Mouse (Mus musculus): ENCODE data around the gene Zfp324.
"Not testable (repeated sequence)": the region's sequence is repeated elsewhere in the genome, so short reads cannot be mapped to it uniquely, and the experiment has no call there.

The Zfp324 gene

DNA sequence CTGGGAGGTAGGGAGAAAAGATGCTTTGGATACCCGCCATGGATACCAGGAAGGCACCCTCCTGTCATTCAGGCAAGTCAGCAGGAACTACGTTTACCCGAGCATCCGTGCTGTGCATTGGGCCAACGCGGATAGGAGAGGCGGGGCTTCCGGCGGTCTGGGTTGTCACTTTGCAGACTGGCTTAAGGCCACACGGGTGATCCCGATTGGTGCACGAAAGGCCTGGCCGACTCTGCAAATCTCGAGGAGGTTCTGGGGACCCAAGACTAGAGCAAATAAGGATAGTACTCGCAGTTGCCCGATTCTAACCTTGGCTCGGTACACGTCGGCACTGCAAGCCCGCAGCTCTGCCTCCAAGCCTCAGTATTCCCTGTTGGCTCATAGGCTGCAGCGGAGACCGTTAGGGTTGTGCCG lies at the start of gene Zfp324:
Zfp324 (plus strand) TSS at position 161 of the 414 bp plus-strand sequence.
- peak; percentile 94 to 95 for DNase-seq (ENCODE audit: low spot score in 2 of 2)

DNA sequence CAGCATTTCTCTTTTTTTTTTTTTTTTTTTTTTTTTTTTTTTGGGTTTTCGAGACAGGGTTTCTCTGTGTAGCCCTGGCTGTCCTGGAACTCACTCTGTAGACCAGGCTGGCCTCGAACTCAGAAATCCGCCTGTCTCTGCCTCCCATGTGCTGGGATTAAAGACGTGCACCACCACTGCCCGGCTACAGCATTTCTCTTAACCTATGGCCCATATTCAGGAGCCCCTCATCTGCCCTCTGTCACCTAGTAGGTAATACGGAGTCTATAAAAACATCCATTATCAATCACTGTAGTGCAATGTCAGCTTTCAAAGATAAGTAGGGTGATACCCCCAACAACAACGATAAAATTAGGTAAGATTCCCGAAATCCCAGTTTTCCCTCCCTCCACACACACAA lies 45.1 kb upstream of the Zfp324 start:
- not testable (repeated sequence) for DNase-seq (ENCODE audit: low spot score in 2 of 2)

DNA sequence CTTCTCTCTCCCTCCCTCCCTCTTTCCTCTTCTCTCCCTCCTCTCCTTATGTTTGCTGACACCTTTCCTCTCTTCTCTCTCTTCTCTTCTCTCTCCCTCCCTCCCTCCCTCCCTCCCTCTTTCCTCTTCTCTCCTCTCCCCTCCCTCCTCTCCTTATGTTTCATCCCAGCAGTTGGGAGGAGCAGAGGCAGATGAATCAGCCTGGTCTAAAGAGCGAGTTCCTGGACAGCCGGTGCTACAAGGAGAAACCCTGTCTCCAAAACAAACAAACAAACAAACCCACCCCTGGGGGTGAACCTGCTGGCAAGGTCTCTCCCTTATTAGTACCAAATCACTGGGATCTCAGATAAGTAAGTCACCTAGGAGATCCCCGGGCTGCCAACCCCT lies 44.3 kb upstream of the Zfp324 start:
- no peak for DNase-seq (ENCODE audit: low spot score in 2 of 2)

DNA sequence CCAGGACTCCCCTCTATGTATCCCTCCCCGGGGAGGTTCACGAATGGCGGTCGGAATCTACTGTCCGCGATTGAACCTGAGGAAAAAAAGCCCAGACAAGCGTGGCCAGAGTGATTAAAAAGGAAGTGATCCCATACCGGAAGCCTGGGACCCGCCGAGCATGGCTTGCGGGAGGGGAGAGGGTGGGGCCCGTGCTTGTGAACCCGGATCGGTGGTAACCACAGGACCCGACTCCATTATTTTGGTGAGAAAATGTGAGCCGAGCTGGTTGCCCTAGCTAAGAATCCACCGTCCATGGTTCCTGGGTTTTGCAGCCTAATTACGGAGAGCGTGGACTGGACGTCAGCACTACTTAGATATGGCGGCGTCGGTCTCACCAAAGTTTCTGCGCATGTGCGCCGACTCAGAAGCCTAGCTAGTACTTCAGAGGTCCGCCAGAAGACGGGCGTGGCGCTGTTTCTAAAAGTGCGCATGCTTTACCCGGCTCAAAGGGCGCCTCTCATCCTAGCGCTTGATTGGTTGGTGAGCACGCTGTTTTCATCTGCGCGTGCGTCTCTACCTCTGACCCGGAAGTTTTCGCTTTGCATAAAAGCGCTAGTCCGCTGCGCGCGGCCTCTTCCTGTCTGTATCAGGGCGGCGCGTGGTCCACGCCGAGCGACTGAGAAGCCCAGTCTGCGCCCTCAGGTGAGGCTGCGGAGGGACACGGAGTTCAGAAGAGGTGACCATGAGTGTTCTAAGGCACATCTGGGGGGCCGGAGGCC lies 43.8 kb upstream of the Zfp324 start, which contains the start of gene Rps5:
Rps5 (plus strand) TSS at position 586 of the 761 bp plus-strand sequence.
- DNase-seq (ENCODE audit: low spot score in 2 of 2) = peak; percentile 99

DNA sequence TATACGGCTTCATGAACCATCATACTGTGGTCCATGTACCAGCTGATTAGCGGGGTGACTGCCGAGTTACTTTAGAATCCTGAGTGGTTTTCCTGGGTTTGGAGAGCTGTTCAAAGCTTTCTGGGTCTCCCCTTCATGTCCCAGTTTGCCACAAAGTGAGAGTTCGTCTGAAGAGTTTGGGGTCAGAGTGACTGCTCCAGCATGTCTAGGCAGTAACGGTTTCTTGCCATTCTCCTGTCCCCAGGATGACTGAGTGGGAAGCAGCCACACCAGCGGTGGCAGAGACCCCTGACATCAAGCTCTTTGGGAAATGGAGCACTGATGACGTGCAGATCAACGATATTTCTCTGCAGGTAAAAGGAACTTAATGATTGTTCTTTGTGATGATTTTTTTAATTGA lies 42.9 kb upstream of the Zfp324 start:
- DNase-seq (ENCODE audit: low spot score in 2 of 2) = no peak

DNA sequence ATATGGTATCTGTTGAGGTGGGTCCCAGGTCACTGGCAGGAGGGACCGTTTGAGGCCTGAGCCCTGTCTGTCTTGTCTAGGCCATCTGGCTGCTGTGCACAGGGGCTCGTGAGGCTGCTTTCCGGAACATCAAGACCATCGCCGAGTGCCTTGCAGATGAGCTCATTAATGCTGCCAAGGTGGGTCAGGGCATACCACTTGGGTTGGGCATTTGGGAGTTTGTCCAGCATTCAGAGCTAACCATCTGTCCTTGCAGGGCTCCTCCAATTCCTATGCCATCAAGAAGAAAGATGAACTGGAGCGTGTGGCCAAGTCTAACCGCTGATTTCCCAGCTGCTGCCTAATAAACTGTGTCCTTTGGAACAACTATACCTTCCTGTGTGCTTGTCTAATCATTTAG lies 39.3 kb upstream of the Zfp324 start:
- DNase-seq (ENCODE audit: low spot score in 2 of 2) = no peak

DNA sequence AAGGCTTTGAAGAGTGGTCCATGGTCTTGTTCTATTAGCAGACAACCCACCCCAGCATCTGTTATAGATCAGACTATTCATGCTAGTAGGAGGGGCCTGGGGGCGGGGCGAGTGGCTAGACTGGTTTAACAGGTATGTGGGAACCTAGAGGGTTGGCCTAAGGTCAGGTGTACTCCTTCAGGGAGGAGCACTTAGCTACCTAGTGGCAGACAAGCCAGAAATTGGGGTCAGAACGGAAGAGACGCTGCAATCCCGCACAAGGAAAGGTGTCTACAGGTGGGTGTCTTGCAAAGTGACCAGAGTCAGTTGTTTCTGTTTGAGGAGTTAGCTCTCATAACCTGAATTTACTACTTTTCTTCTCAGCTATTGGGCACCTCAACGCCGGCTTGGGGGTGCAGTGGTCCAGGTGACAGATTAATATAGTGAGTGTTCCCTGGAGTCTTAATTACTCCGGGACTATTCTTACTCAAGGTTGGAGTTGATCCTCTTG lies 38.4 kb upstream of the Zfp324 start, which contains the start of gene Rnf225:
Rnf225 (plus strand) TSS at position 226 of the 490 bp plus-strand sequence.
- no peak for DNase-seq (ENCODE audit: low spot score in 2 of 2)

DNA sequence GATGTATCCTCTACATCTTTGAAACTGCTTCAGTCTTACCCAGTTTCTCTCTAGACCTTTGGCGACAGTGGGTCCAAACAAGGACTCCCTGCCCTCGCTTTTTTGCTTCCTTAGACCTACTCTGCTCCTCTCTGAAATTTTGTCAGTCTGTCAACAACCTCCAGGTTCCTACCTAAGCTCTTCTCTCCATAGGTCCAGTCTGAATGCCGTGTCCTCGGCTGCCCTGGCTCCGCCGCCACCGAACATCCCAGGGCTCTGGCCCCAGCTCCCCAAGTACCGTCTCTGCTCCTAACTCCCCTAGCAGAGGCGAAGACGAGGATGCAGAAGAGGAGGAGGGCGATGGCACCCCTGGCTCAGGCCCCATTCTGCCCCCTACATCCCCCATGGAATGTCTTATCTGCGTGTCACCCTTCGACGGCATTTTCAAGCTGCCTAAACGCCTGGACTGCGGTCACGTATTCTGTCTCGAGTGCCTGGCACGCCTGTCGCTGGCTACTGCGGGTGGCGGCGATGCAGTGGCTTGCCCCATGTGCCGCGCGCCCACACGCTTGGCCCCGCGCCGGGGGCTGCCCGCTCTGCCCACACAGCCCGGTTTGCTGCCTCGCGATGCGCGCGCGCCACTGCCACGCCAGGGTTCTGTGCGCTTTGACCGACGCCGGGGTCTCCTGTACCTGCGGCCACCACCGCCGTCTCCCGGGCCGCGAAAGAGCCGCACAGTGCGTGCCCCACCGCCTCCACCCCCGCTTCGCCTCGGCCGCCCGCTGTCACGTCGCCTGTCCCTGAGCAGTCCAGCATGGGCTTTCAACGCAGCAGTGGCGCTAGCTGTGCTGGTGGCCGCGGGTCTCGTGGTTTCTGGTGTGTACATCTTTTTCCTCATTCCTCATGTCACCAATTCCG lies 37.7 kb upstream of the Zfp324 start:
- DNase-seq (ENCODE audit: low spot score in 2 of 2) = peak in 1 of 2 experiments; percentile 26

DNA sequence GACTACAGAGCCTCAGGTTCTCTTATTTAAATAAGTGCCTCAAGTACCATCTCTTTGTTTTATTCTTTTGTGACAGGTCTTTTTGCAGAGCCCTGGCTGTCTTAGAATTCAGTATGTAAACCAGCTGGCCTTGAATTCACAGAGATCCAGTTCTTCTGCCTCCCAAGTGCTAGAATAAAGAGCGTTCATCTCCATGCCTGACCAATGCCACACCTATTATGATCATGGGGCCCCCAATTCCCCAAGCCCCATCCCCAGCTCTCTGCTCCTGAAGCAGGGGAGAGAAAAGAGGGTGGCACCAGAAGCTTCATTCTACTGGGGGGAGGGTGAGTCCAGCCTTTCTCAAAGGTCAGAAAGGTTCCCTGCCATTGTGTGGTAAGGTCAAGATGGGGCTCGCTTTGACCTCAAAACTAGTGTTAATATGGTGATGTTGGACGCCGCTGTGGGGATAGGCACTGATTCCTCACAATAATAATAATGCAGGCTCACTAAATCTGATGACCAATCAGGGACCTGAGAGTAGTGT lies 32.0 kb upstream of the Zfp324 start:
- DNase-seq (ENCODE audit: low spot score in 2 of 2) = no peak

DNA sequence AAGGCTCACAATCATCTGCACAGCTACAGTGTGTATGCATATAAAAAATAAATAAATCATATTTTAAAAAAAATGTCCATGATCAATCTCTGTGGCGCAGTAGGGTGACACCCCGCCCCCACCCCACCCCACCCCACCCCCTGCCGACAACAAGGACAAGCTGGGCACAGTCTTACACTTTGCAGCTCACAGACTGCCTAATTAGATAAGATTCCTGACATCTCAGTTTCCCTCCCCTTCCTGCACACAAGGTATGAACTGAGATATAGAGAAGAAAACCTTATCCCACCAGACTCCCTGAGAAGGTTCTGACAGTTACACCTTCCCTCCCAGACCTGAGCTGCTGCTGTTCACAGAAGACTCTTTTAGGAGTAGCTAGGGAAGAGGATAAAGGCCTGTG lies 30.8 kb upstream of the Zfp324 start:
- no peak for DNase-seq (ENCODE audit: low spot score in 2 of 2)

DNA sequence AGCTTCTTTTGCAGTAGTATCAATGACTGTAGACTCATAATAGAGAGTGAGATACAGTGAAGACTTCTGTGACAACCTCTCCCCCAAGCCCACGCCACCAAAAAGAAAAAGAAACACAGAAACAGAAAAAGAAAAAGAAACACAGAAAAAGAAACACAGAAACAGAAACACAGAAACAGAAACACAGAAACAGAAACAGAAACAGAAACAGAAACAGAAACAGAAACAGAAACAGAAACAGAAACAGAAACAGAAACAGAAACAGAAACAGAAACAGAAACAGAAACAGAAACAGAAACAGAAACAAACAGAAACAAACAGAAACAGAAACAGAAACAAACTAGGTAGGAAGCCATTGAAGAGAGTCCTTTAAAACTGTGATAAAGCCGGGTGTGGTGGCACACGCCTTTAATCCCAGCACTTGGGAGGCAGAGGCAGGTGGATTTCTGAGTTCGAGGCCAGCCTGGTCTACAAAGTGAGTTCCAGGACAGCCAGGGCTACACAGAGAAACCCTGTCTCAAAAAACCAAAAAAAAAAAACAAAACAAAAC lies 28.3 kb upstream of the Zfp324 start:
- DNase-seq (ENCODE audit: low spot score in 2 of 2) = not testable (repeated sequence)

DNA sequence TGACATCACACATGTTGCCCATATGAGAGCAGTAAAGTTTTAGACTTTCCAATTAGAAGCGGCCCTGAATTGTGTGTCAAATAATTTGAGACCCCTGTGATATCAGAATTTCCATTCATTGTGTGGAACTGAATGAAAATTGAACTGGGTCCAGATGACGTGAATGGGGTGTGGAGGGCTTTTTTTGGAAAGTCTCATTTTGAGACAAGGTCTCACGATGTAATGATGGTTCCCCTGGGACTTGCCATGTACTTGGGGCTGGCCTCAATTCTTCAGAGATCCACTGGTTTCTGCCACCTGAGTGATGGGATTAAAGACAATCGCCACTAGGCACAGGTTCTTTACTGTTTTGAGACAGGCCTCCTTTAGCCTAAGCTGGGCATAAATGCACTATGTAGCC lies 25.0 kb upstream of the Zfp324 start:
- DNase-seq (ENCODE audit: low spot score in 2 of 2) = no peak

DNA sequence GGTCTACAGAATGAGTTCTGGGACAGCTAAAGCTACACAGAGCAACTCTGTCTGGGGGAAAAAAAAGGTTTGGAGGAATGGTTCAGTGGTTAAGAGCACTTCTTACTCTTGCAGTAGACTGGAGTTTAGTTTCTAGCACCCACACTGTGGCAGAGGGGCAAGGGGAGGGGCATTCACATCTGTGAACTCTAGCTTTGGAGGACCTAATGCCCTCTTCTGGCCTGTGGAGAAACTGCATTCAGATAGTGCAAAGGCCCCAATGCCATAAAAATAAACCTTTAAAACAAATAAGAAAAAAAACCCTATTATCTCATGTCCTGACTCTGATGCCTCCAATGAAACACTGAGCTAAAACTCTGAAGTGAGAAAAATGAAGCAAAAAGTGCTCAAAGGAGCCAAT lies 22.1 kb upstream of the Zfp324 start:
- no peak for DNase-seq (ENCODE audit: low spot score in 2 of 2)

DNA sequence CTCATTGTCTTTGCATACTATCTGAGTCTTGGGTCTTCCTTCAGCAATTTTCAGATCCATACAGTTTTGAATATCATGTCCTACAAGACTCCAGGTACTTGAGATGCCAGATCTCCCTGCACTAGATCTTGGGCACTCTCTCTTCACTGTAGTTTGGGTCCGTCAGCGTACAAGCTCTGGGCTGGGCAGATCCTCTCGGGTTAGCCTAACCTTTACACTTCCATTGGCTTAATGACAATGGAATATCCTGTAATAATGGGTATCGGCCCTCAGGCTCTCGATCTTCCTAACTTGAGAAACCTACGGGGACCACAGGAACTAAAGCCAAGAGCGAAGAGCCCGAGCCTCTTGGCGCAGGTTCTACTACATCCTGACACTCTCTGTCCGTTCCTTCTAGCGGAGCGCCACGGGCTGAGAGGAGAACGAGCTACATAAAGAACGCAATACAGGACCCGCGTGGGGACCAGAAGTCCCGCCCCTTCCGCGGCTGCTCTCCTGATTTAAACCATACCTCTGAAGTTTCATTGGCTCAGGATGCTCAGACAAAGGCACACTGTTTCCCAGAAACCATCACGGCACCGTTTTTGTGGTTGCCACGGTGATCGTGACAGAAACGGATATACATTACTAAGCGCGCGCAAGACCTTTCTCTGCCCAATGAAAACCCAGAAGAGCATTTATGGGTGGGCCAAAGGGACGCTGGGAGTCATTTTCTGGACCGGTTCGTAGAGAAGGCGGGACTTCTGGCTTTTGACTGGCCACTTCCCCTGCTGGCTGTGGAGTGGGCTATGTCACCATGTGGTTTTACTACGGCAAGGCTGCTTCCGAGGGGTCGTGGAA lies 16.4 kb upstream of the Zfp324 start:
- peak; percentile 97 to 99 for DNase-seq (ENCODE audit: low spot score in 2 of 2)

DNA sequence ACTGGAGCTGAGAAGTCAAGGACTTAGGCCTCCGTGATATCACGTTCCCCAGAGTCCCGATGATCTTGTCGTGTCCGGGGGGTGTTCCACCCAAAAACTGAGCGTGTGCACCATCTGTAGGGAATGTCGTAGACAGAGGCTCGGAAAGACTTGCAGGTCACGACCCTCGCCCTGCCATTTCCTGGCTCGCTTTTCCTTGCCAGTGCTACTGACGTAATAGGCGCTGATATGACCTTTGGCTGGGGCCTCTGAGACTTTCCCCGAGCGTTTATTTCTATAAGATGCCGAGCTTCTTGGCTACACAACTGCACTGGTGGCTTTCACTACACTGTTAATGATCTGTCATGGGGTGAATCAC lies 15.8 kb upstream of the Zfp324 start:
- DNase-seq (ENCODE audit: low spot score in 2 of 2) = no peak

DNA sequence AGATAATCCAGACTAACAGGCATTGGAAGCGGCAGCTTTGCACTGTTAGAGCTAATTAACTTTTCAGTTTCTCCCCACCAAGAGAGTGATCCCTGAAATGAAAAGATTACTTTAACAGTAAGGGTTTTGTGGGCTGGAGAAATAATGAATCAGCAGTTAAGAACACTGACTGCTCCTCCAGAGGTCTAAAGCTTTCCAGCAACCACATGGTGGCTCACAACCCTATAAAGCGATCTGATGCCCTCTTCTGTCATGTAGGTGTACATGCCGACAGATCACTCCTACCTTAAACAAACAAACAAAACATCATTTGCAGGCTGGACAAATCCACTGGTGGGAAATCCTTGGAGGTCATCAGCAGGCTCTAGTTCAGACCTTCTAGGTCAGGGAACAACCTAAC lies 10.7 kb upstream of the Zfp324 start:
- DNase-seq (ENCODE audit: low spot score in 2 of 2) = no peak

DNA sequence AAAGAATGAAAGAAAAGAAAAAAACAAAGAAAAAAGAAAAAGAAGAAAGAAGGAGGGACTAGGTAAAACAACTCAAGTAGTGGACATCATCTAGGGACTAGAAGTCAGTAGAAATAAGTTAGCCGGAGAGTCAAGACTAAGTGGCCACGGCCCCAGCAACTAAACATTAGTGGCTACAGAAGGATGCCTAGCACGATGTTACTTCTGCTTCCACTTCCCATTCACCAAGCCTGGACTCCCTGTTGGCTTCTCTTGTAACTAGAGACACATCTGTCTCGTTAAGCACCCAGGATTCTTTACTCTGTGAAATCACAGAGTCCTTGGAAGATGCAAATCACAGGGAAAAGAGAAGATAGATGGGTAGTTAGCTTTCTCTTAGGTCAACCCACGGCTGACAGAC lies 8.1 kb upstream of the Zfp324 start:
- DNase-seq (ENCODE audit: low spot score in 2 of 2) = no peak

DNA sequence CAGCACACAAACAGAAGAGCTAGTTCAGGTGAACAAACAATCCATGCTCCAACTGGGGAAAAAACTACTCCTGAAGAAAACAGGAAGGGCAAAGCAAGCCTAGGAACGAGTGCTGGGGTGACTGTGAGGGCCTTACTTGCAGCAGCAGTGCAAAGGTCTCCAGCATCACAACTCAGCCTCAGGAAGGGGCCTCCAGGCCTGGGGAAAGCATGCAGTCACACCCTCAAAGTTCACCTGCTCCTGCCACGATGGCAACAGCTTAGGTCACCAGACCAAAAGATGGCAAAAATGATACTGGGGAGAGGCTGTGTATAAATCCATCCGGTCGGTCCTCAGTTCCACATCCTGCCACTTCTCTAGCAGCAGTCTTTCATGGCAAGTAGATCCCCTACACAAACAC lies 6.7 kb upstream of the Zfp324 start:
- no peak for DNase-seq (ENCODE audit: low spot score in 2 of 2)

DNA sequence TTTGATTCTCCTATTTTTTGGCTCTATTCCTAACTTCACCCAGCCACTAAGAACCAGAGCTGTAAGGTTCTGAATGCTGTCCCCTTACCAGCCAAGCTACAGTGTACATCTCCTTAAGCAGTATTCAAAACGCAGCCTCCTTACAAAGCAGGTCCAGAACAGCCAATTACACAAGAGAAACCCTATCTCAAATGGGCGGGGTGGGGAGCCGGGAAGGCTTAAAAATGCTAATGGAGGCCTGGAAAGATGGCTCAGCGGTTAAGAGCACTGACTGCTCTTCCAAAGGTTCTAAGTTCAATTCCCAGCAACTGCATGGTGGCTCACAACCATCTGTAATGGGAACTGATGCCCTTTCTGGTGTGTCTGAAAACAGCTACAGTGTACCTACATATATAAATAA lies 5.9 kb upstream of the Zfp324 start:
- no peak for DNase-seq (ENCODE audit: low spot score in 2 of 2)

DNA sequence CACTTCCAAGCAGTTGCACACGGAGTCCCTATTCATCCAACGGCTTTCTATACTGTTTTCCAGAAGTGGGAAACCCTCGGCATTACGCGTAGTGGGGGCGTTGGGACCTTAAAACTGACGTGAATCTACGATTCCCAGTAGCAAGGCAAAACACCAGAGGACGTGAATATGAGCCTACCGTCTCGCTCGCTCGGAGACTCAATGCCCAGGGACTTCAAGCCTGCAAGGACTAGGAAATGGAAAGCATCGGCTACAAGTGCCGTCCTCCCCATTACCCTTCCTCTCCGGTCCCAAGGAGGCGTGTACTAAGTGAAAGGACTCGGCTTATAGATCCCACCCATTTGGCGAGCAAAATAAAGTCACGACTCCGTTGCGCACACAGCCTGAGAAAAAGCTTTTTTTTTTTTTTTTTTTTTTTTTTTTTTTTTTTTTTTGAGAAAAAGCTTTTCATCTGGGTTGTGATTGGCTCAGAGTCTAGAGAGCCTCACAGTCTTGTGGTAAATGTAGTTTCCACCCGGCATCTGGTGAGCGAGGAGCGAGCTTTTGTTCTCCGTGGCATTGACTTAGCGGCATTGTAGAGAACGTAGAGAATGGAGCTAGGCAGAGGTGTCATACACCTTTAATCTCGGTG lies 4.0 kb upstream of the Zfp324 start:
- DNase-seq (ENCODE audit: low spot score in 2 of 2) = peak; percentile 54 to 57
